Mouse (Mus musculus) lung, postnatal 0 days (tissue): ENCODE measurements around the gene Syngr2. TPM values are rescaled to one million over a fixed set of nuclear protein-coding genes. Genes with fewer than 3 reads are reported as not detected.

Experiments
- ATAC-seq: fragments of 200-750 bp; cut with Nextera tagmentation; 2 replicates; pipeline ENCODE4 v1.8.0; 2017; ENCODE audit warnings: moderate library complexity
- DNase-seq: peaks from one replicate; pipeline ENCODE4 v3.0.0-alpha.2; 2016; ENCODE audit warnings: low spot score
- H3K27ac ChIP-seq: fragments of 300-500 bp; sonication (generic); 2 replicates; pipeline ENCODE4 v1.5.1; 2014; ENCODE audit warnings: antibody characterized with exemption, mild to moderate bottlenecking, low read length, mixed read lengths
- H3K27me3 ChIP-seq: fragments of 300-500 bp; sonication (generic); replicated peaks from 2 replicates; pipeline ENCODE4 v1.6.1; 2014; ENCODE audit warnings: low read length, mixed read lengths; ENCODE audit not compliant: insufficient read depth
- H3K36me3 ChIP-seq: fragments of 300-500 bp; sonication (generic); 2 replicates; pipeline ENCODE4 v1.6.1; 2014; ENCODE audit warnings: low read length, mixed read lengths; ENCODE audit not compliant: insufficient read depth
- H3K4me1 ChIP-seq: fragments of 300-500 bp; sonication (generic); 2 replicates; pipeline ENCODE4 v1.6.1; 2014; ENCODE audit warnings: antibody characterized with exemption, low read depth, low read length, mixed read lengths; ENCODE audit not compliant: insufficient read depth
- H3K4me2 ChIP-seq: fragments of 300-500 bp; sonication (generic); replicated peaks from 2 replicates; pipeline ENCODE4 v1.6.1; 2014; ENCODE audit warnings: low read depth, mild to moderate bottlenecking, low read length, moderate library complexity, mixed read lengths
- H3K4me3 ChIP-seq: fragments of 300-500 bp; sonication (generic); 2 replicates; pipeline ENCODE4 v1.5.1; 2014; ENCODE audit warnings: low read depth, low read length
- H3K9ac ChIP-seq: fragments of 300-500 bp; sonication (generic); replicated peaks from 2 replicates; pipeline ENCODE4 v1.6.1; 2014; ENCODE audit warnings: low read depth, mild to moderate bottlenecking
- H3K9me3 ChIP-seq: fragments of 300-500 bp; sonication (generic); 2 replicates; pipeline ENCODE4 v1.6.1; 2016; ENCODE audit warnings: low read length, mixed read lengths
- CTCF ChIP-seq: IDR thresholded peaks from 2 replicates; pipeline ENCODE4 v1.5.1; 2016; ENCODE audit warnings: antibody characterized with exemption, mild to moderate bottlenecking
- EP300 ChIP-seq: IDR thresholded peaks from 2 replicates; pipeline ENCODE4 v1.6.1; 2016; ENCODE audit warnings: antibody characterized with exemption, mild to moderate bottlenecking, control low read depth
- WGBS: fragments of 180-500 bp; shearing (Covaris S2); extraction: QIAGEN DNeasy Blood & Tissue Kit; methylation state at CpG from one replicate; pipeline ENCODE4 v1.1.7; 2014; 5-methylcytosine and 5-hydroxymethylcytosine counted together
- polyA plus RNA-seq: library from polyadenylated mRNA; unstranded; fragments of >200 nt; fragmentation: Nextera tagmentation; extraction: Ambion mirVana; gene quantifications from 2 replicates; pipeline ENCODE4 v1.2.1, GENCODE M21; 2015

The Syngr2 gene
- polyA plus RNA-seq, result 96.0 and 108 TPM in 2 replicates

- WGBS, result under 1% methylated on average over 63 of the region's 75 CpGs
- Histone ChIP-seq H3K4me1 (peaks cover 13% of the 10 kb centered on the region; the same call in 1 of the 2 replicates), H3K9ac (peak within 1 kb of the TSS; percentile 77), H3K4me2 (peak within 1 kb of the TSS; percentile 98), H3K27ac (peak within 1 kb of the TSS; percentile 81), H3K4me3 (peak within 1 kb of the TSS; percentile 96), H3K9me3 (no peaks in the 10 kb centered on the region), H3K27me3 (no peaks in the 10 kb centered on the region), H3K36me3 (0 out of 2 replicates have a peak, but pooled peaks cover 4% of the 10 kb centered on the region)
- peak; percentile 88 for DNase-seq
- TF ChIP-seq CTCF (no peak), EP300 (no peak)
- ATAC-seq, result peak; percentile 76
These were observed at the start of gene Syngr2, which contains the start of gene Gm20708 for GRCm38 (mm10) chr11:117809407-117810311. Gene Syngr2, plus strand, starts transcription at chr11:117809668. Gene Gm20708, plus strand, starts transcription at chr11:117809668.

- Histone ChIP-seq H3K27ac (no peak overlapping the region), H3K4me1 (no peaks in the 10 kb centered on the region), H3K4me2 (no peak overlapping the region), H3K9me3 (no peaks in the 10 kb centered on the region), H3K4me3 (no peak overlapping the region), H3K27me3 (no peaks in the 10 kb centered on the region), H3K9ac (no peak overlapping the region), H3K36me3 (peaks cover 50% of the 10 kb centered on the region)
- TF ChIP-seq EP300 (no peak), CTCF (no peak)
- ATAC-seq, result no peak
- WGBS, result 80% methylated on average over 26 of the region's 26 CpGs
- DNase-seq, result no peak
These were observed 48.9 kb upstream of the Syngr2 start for GRCm38 (mm10) chr11:117760374-117761119.

GRCm38 (mm10) chr11:117761801-117762200 lies 47.7 kb upstream of the Syngr2 start:
- Histone ChIP-seq H3K36me3 (peaks cover 41% of the 10 kb centered on the region), H3K4me1 (no peaks in the 10 kb centered on the region), H3K9ac (no peak overlapping the region), H3K27ac (no peak overlapping the region), H3K27me3 (no peaks in the 10 kb centered on the region), H3K9me3 (no peaks in the 10 kb centered on the region), H3K4me3 (no peak overlapping the region), H3K4me2 (no peak overlapping the region)
- ATAC-seq (peak; percentile 20; the same call in 1 of the 2 replicates), DNase-seq (peak; percentile 57)
- WGBS, result 64% methylated on average over 13 of the region's 13 CpGs
- TF ChIP-seq CTCF (no peak), EP300 (no peak)

- Histone ChIP-seq H3K36me3 (peaks cover 38% of the 10 kb centered on the region), H3K4me2 (no peak overlapping the region), H3K27ac (no peak overlapping the region), H3K9ac (no peak overlapping the region), H3K4me1 (no peaks in the 10 kb centered on the region), H3K27me3 (no peaks in the 10 kb centered on the region), H3K4me3 (no peak overlapping the region), H3K9me3 (no peaks in the 10 kb centered on the region)
- TF ChIP-seq EP300 (no peak), CTCF (no peak)
- ATAC-seq, result no peak
- peak; percentile 25 for DNase-seq
- 72% methylated on average over 12 of the region's 12 CpGs for WGBS
These were observed 47.2 kb upstream of the Syngr2 start for GRCm38 (mm10) chr11:117762246-117762645.

GRCm38 (mm10) chr11:117764319-117764718 lies 45.1 kb upstream of the Syngr2 start:
- WGBS, result 83% methylated on average over 9 of the region's 9 CpGs

GRCm38 (mm10) chr11:117765361-117765760 lies 44.1 kb upstream of the Syngr2 start:
- ATAC-seq, result no peak
- DNase-seq, result no peak
- Histone ChIP-seq H3K9ac (no peak overlapping the region), H3K4me1 (no peaks in the 10 kb centered on the region), H3K4me3 (no peak overlapping the region), H3K4me2 (no peak overlapping the region), H3K9me3 (no peaks in the 10 kb centered on the region), H3K27ac (no peak overlapping the region), H3K27me3 (no peaks in the 10 kb centered on the region), H3K36me3 (peaks cover 22% of the 10 kb centered on the region; the same call in 1 of the 2 replicates)
- 91% methylated on average over 5 of the region's 5 CpGs for WGBS
- TF ChIP-seq EP300 (no peak), CTCF (no peak)

More at GRCm38 (mm10) chr11:117764319-117764718, 45.1 kb upstream of the Syngr2 start:
- H3K27ac ChIP-seq, result no peak overlapping the region
- no peaks in the 10 kb centered on the region for H3K9me3 ChIP-seq
- H3K9ac ChIP-seq, result no peak overlapping the region
- no peak overlapping the region for H3K4me3 ChIP-seq
- DNase-seq (no peak), ATAC-seq (no peak)
- TF ChIP-seq CTCF, result no peak
- TF ChIP-seq EP300, result no peak
- peaks cover 25% of the 10 kb centered on the region; the same call in 1 of the 2 replicates for H3K36me3 ChIP-seq
- H3K4me2 ChIP-seq, result no peak overlapping the region
- no peaks in the 10 kb centered on the region for H3K4me1 ChIP-seq
- no peaks in the 10 kb centered on the region for H3K27me3 ChIP-seq
